Mouse (Mus musculus): ENCODE results near the gene Ltf. TPM values are rescaled to one million over a fixed set of nuclear protein-coding genes. Genes with fewer than 3 reads are reported as not detected.
A peak's percentile ranks its signal among the peaks of the same experiment; 100 is the strongest.

Ltf gene
- polyA plus RNA-seq, 1 experiment from 2014 or later, result 0.88 TPM

GRCm38 (mm10) chr9:111042266-111042665, 23.2 kb downstream of the Ltf start:
- Histone ChIP-seq H3K27ac (replicated peaks) (no peak overlapping the region), H3K4me2 (no peak overlapping the region), H3K4me1 (no peaks in the 10 kb centered on the region), H3K4me3 (replicated peaks) (no peak overlapping the region), H3K36me3 (no peaks in the 10 kb centered on the region), H3K9me3 (replicated peaks) (no peaks in the 10 kb centered on the region), H3K9ac (replicated peaks) (no peak overlapping the region), H3K27me3 (replicated peaks) (no peaks in the 10 kb centered on the region)
- no peak for ATAC-seq (ENCODE audit: low FRiP score)
- 86% methylated on average over 5 of the region's 5 CpGs for WGBS

- Histone ChIP-seq H3K27me3 (replicated peaks) (no peaks in the 10 kb centered on the region), H3K4me1 (no peaks in the 10 kb centered on the region), H3K9ac (replicated peaks) (no peak overlapping the region), H3K27ac (replicated peaks) (no peak overlapping the region), H3K36me3 (no peaks in the 10 kb centered on the region), H3K4me2 (no peak overlapping the region), H3K4me3 (replicated peaks) (no peak overlapping the region), H3K9me3 (replicated peaks) (no peaks in the 10 kb centered on the region)
- 80% methylated on average over 3 of the region's 3 CpGs for WGBS
- ATAC-seq (ENCODE audit: low FRiP score), result no peak
Measured at GRCm38 (mm10) chr9:111046222-111046621, 27.2 kb downstream of the Ltf start.

- H3K4me1 ChIP-seq, result no peaks in the 10 kb centered on the region
- no peaks in the 10 kb centered on the region for H3K27me3 ChIP-seq (replicated peaks)
- no peak overlapping the region for H3K4me2 ChIP-seq
- H3K36me3 ChIP-seq, result no peaks in the 10 kb centered on the region
- H3K9me3 ChIP-seq (replicated peaks), result no peaks in the 10 kb centered on the region
- no peak overlapping the region for H3K27ac ChIP-seq (replicated peaks)
- no peak overlapping the region for H3K4me3 ChIP-seq (replicated peaks)
- ATAC-seq (ENCODE audit: low FRiP score), result no peak
- WGBS, result 96% methylated on average over 5 of the region's 5 CpGs
- H3K9ac ChIP-seq (replicated peaks), result no peak overlapping the region
Measured at GRCm38 (mm10) chr9:111047266-111047665, 28.2 kb downstream of the Ltf start.

DNA sequence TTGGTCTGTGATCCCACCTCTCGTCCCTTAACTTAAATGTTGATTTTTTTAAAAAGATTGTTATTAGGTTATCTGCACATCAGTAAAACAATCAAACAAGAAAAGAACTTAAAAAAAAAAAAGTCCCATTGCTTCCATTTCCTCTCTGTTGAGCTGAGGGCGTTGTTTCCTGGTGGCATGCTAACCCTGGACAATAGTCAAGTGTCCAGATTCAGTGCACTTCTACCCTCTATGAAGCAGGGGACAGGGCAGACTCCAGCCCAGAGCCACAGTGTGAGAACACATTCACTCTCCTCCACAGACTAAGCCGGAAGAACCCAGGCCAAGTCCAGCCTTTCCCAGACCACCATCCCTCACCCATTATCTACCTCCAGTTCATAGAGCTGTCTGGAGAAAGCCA, 29.4 kb downstream of the Ltf start:
- H3K9me3 ChIP-seq (replicated peaks), result no peaks in the 10 kb centered on the region
- H3K27ac ChIP-seq (replicated peaks), result no peak overlapping the region
- ATAC-seq (ENCODE audit: low FRiP score), result no peak
- no peaks in the 10 kb centered on the region for H3K36me3 ChIP-seq
- no peak overlapping the region for H3K9ac ChIP-seq (replicated peaks)
- WGBS, result 89% methylated on average over 3 of the region's 3 CpGs
- no peak overlapping the region for H3K4me3 ChIP-seq (replicated peaks)
- H3K4me2 ChIP-seq, result no peak overlapping the region
- H3K4me1 ChIP-seq, result no peaks in the 10 kb centered on the region
- no peaks in the 10 kb centered on the region for H3K27me3 ChIP-seq (replicated peaks)

DNA sequence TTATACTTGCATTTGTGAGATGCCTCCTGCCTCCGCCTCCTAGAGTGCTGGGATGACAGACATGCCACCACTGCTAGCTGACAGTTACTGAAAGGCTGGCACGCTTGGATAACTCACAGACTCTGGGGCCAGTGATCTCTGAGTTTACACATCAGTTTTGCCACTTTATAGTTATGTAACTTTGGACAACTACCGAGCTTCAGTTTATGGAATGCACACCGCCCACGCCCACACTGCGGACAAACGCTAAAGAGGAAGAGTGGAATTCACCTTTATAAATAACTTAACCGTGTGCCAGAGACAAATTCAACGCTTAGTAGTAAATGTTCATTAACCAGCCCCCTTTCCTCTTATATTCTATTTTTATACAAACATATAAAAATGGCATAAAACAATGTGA, 35.9 kb downstream of the Ltf start:
- no peaks in the 10 kb centered on the region for H3K4me1 ChIP-seq
- WGBS, result 89% methylated on average over 9 of the region's 9 CpGs
- no peak overlapping the region for H3K9ac ChIP-seq (replicated peaks)
- no peaks in the 10 kb centered on the region for H3K36me3 ChIP-seq
- H3K4me3 ChIP-seq (replicated peaks), result no peak overlapping the region
- no peak overlapping the region for H3K4me2 ChIP-seq
- H3K9me3 ChIP-seq (replicated peaks), result no peaks in the 10 kb centered on the region
- H3K27ac ChIP-seq (replicated peaks), result no peak overlapping the region
- no peaks in the 10 kb centered on the region for H3K27me3 ChIP-seq (replicated peaks)
- ATAC-seq (ENCODE audit: low FRiP score), result no peak

DNA sequence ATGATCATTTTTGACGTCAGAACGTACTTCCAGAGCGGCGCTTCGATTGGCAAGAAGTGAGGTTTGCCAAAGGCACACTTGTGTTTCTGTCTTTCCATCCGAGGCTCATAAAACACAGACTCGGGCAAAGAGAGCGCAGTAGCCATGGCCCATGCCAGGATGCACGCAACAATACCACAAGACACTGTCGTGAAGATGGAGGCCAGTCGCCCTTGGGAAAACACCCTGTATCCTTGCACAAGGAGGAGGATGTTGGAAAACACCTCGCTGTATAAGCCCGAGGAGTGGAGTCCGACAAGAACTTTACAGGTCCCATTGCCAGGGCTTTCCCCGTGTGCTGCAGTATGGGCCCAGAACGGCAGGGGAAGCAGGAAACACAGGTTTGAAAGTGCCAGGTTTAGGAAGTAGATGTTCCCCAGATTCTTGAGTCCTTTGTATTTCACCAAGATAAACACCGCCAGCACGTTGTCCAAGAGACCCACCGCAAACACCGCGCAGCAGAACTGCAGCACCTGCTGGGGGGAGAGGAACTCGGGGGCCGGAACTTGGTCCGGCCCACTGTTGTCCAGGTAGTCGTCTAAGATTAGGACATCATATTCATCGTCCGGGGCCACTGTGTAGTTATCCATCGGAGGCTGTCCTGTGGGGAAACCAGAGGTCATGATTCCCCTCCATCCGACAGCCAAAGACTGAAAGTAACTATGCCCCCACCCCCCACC, 36.9 kb downstream of the Ltf start:
- H3K4me2 ChIP-seq, result peak overlapping the region; percentile 42
- H3K27ac ChIP-seq (replicated peaks), result no peak overlapping the region
- no peaks in the 10 kb centered on the region for H3K9me3 ChIP-seq (replicated peaks)
- H3K4me3 ChIP-seq (replicated peaks), result peak overlapping the region; percentile 15; the same call in 1 of the 2 replicates
- no peak for ATAC-seq (ENCODE audit: low FRiP score)
- no peaks in the 10 kb centered on the region for H3K4me1 ChIP-seq
- no peaks in the 10 kb centered on the region for H3K36me3 ChIP-seq
- 82% methylated on average over 29 of the region's 29 CpGs for WGBS
- no peak overlapping the region for H3K9ac ChIP-seq (replicated peaks)
- H3K27me3 ChIP-seq (replicated peaks), result no peaks in the 10 kb centered on the region

- Histone ChIP-seq H3K4me3 (replicated peaks) (peak overlapping the region; percentile 15), H3K4me1 (no peaks in the 10 kb centered on the region), H3K9me3 (replicated peaks) (no peaks in the 10 kb centered on the region), H3K4me2 (peak overlapping the region; percentile 42), H3K27me3 (replicated peaks) (no peaks in the 10 kb centered on the region), H3K36me3 (no peaks in the 10 kb centered on the region), H3K9ac (replicated peaks) (no peak overlapping the region), H3K27ac (replicated peaks) (no peak overlapping the region)
- WGBS, result 52% methylated on average over 11 of the region's 11 CpGs
- ATAC-seq (ENCODE audit: low FRiP score), result no peak
Measured at GRCm38 (mm10) chr9:111056519-111056797, 37.4 kb downstream of the Ltf start.

DNA sequence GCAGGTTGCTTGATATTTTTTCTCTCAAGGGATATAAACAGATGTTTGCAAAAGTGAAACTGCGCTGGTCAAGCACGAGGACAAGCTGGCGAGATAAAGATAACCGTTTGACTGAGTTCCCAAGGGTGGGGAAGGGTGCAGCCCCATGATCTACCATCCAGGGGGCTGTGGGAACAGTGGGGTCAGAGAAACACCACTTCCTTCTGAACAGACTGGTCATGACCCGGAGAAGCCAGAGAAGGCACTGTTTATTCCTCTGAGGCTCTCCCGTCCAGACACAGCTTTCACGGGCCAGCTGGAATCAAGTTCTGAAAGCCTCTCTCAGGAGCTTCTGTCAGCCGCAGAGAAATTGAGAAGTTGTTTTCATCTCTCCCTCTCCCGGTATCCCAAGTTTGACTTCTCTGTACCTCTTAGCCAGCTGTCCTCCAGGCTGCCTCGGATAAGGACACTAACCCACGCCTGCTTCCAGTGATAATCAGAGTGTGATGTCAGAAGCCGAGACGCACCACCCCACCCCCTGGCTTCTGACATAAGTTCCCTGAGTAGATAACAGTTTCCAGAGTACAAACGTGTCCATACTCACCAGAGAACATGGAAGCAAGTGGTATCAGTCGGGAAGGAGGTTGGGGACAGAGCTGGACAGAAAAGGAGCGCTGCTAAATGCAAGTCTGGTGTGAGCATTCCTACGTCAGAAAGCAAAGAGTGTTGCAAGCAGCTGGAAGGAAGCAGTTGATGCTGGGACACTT, 37.9 kb downstream of the Ltf start, which contains the start of gene Ccrl2:
Ccrl2 (minus strand) TSS at position 722 of the 746 bp plus-strand sequence.
- no peak for ATAC-seq (ENCODE audit: low FRiP score)
- Histone ChIP-seq H3K9me3 (replicated peaks) (no peaks in the 10 kb centered on the region), H3K27ac (replicated peaks) (0 out of 2 replicates have a peak within 1 kb of the TSS, but pooled peaks have one; percentile 8), H3K4me1 (no peaks in the 10 kb centered on the region), H3K4me3 (replicated peaks) (peak within 1 kb of the TSS; percentile 15), H3K9ac (replicated peaks) (no peak within 1 kb of the TSS), H3K27me3 (replicated peaks) (no peaks in the 10 kb centered on the region), H3K4me2 (peak within 1 kb of the TSS; percentile 42), H3K36me3 (no peaks in the 10 kb centered on the region)
- WGBS, result 61% methylated on average over 17 of the region's 17 CpGs

- H3K9ac ChIP-seq (replicated peaks), result no peak overlapping the region
- no peak overlapping the region for H3K27ac ChIP-seq (replicated peaks)
- no peaks in the 10 kb centered on the region for H3K4me1 ChIP-seq
- no peaks in the 10 kb centered on the region for H3K36me3 ChIP-seq
- 73% methylated on average over 14 of the region's 14 CpGs for WGBS
- H3K27me3 ChIP-seq (replicated peaks), result no peaks in the 10 kb centered on the region
- peak overlapping the region; percentile 42 for H3K4me2 ChIP-seq
- no peak overlapping the region for H3K4me3 ChIP-seq (replicated peaks)
- ATAC-seq (ENCODE audit: low FRiP score), result no peak
- H3K9me3 ChIP-seq (replicated peaks), result no peaks in the 10 kb centered on the region
Measured at GRCm38 (mm10) chr9:111057544-111058370, 38.7 kb downstream of the Ltf start.

DNA sequence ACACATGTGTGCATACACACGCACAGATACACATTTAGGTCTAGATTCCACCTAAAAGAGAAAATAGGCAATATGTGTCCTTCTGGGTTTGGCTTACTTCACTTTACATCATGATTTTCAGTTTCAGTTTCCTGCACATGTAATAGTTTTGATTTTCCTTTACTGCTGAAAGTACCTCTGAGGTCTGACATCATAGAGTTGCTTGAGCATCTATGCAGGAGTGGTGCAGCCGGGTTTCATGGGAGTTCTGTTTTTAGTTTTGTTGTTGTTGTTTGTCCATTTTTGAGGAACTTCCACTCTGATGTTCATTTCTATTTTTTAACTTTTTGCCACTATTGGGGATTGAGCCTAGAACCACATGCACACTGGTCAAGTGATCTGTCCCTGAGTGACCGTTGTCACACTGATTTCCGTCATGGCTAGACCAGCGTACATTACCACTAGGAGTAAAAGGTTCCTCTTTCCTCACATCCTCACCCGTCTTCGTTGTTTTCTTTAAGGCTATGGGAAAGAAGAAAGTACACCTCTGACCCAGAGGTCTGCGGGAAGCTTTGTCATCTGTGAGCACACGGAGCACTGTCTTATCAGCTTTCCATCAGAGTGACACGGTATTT, 40.0 kb downstream of the Ltf start:
- WGBS, result 84% methylated on average over 10 of the region's 10 CpGs

DNA sequence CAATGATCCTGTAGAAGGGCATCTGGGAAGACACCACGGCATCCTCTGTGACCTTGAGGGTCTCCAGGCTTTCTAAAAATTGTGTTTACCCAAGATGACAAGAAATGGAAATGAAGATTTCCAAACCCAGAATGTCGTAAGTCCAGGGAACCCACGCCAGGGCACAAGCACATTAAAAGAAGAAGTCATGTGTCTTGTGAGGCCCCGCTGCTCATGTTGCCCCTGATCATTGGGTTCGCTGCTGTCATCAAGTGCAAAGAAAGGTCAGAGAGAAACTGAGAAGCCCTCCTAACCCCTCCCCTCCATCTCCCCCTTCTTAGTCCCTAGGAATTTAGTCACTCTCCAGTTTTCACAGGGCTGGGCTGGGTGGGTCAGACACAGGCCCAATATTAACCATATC, 43.8 kb downstream of the Ltf start:
- Histone ChIP-seq H3K36me3 (no peaks in the 10 kb centered on the region), H3K9me3 (replicated peaks) (no peaks in the 10 kb centered on the region), H3K27me3 (replicated peaks) (no peaks in the 10 kb centered on the region), H3K4me1 (no peaks in the 10 kb centered on the region), H3K9ac (replicated peaks) (no peak overlapping the region), H3K4me3 (replicated peaks) (no peak overlapping the region), H3K27ac (replicated peaks) (no peak overlapping the region), H3K4me2 (no peak overlapping the region)
- whole genome bisulfite sequencing, result 78% methylated on average over 5 of the region's 5 CpGs
- no peak for ATAC-seq (ENCODE audit: low FRiP score)

More for the DNA sequence above, 40.0 kb downstream of the Ltf start:
- H3K9ac ChIP-seq (replicated peaks), result no peak overlapping the region
- H3K4me1 ChIP-seq, result no peaks in the 10 kb centered on the region
- no peak for ATAC-seq (ENCODE audit: low FRiP score)
- H3K27me3 ChIP-seq (replicated peaks), result no peaks in the 10 kb centered on the region
- H3K36me3 ChIP-seq, result no peaks in the 10 kb centered on the region
- H3K27ac ChIP-seq (replicated peaks), result no peak overlapping the region
- no peaks in the 10 kb centered on the region for H3K9me3 ChIP-seq (replicated peaks)
- no peak overlapping the region for H3K4me3 ChIP-seq (replicated peaks)
- no peak overlapping the region for H3K4me2 ChIP-seq
